Mouse (Mus musculus): ENCODE results near the gene Cldn18. TPM values are rescaled to one million over a fixed set of nuclear protein-coding genes. Genes with fewer than 3 reads are reported as not detected.

The Cldn18 gene
- polyA plus RNA-seq, 1 experiment: 0.29 TPM

GRCm38 (mm10) chr9:99662406-99662805, 54.7 kb downstream of the Cldn18 start:
- H3K36me3 ChIP-seq (ENCODE audit: control insufficient read depth, insufficient read depth, low read length): no peaks in the 10 kb centered on the region
- 19% methylated on average over 7 of the region's 7 CpGs for WGBS
- H3K4me3 ChIP-seq (ENCODE audit: low read depth, low read length): no peak overlapping the region
- H3K27me3 ChIP-seq (ENCODE audit: control insufficient read depth, insufficient read depth, low read length): no peaks in the 10 kb centered on the region
- H3K27ac ChIP-seq (ENCODE audit: insufficient read depth, low read depth, low read length): no peak overlapping the region
- H3K4me1 ChIP-seq (ENCODE audit: control insufficient read depth, insufficient read depth, insufficient read length, low read length): no peaks in the 10 kb centered on the region
- TF ChIP-seq CTCF (IDR thresholded peaks at IDR 0.05; ENCODE audit: extremely low read depth, insufficient read length, insufficient replicate concordance, low read depth, low read length) (peak; percentile 94; the same call in 1 of the 2 replicates), POLR2A (IDR thresholded peaks at IDR 0.05; ENCODE audit: low read depth, low read length) (no peak)

- WGBS: 43% methylated on average over 16 of the region's 16 CpGs
- H3K27ac ChIP-seq (ENCODE audit: insufficient read depth, low read depth, low read length): no peak overlapping the region
- TF ChIP-seq POLR2A (IDR thresholded peaks at IDR 0.05; ENCODE audit: low read depth, low read length) (no peak), CTCF (IDR thresholded peaks at IDR 0.05; ENCODE audit: extremely low read depth, insufficient read length, insufficient replicate concordance, low read depth, low read length) (no peak)
- H3K36me3 ChIP-seq (ENCODE audit: control insufficient read depth, insufficient read depth, low read length): no peaks in the 10 kb centered on the region
- no peaks in the 10 kb centered on the region for H3K4me1 ChIP-seq (ENCODE audit: control insufficient read depth, insufficient read depth, insufficient read length, low read length)
- no peaks in the 10 kb centered on the region for H3K27me3 ChIP-seq (ENCODE audit: control insufficient read depth, insufficient read depth, low read length)
- H3K4me3 ChIP-seq (ENCODE audit: low read depth, low read length): peak overlapping the region; percentile 33
Observed at GRCm38 (mm10) chr9:99661606-99662166, 55.4 kb downstream of the Cldn18 start.

DNA sequence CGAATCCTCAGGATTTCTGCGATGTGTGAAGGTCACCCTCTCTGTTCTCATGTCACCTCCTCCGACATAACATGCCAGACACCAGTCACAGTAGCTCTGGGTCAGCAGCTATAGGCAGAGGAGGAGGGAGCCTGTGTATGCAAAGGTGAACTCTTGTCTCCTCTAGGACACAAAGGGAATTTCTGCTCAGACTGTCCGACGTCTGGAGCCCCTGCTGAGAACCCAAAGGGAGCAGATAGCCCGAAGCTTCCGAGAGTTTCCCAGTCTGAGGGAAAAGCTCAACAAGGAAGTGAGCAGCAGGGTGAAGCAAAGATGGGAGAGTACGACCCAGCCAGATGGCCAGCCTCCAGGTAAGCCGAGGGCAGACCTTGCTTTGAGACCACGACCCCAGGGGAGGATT, 56.3 kb downstream of the Cldn18 start:
- Histone ChIP-seq H3K27me3 (ENCODE audit: control insufficient read depth, insufficient read depth, low read length) (no peaks in the 10 kb centered on the region), H3K4me1 (ENCODE audit: control insufficient read depth, insufficient read depth, insufficient read length, low read length) (no peaks in the 10 kb centered on the region), H3K4me3 (ENCODE audit: low read depth, low read length) (no peak overlapping the region), H3K27ac (ENCODE audit: insufficient read depth, low read depth, low read length) (no peak overlapping the region), H3K36me3 (ENCODE audit: control insufficient read depth, insufficient read depth, low read length) (no peaks in the 10 kb centered on the region)
- no peak for TF ChIP-seq POLR2A (IDR thresholded peaks at IDR 0.05; ENCODE audit: low read depth, low read length)
- TF ChIP-seq CTCF (IDR thresholded peaks at IDR 0.05; ENCODE audit: extremely low read depth, insufficient read length, insufficient replicate concordance, low read depth, low read length): no peak
- 77% methylated on average over 10 of the region's 10 CpGs for WGBS

GRCm38 (mm10) chr9:99646102-99646501, 71.0 kb downstream of the Cldn18 start:
- Histone ChIP-seq H3K27ac (ENCODE audit: insufficient read depth, low read depth, low read length) (no peak overlapping the region), H3K4me1 (ENCODE audit: control insufficient read depth, insufficient read depth, insufficient read length, low read length) (no peaks in the 10 kb centered on the region), H3K27me3 (ENCODE audit: control insufficient read depth, insufficient read depth, low read length) (no peaks in the 10 kb centered on the region), H3K36me3 (ENCODE audit: control insufficient read depth, insufficient read depth, low read length) (no peaks in the 10 kb centered on the region), H3K4me3 (ENCODE audit: low read depth, low read length) (no peak overlapping the region)
- WGBS: 85% methylated on average over 6 of the region's 6 CpGs
- TF ChIP-seq CTCF (IDR thresholded peaks at IDR 0.05; ENCODE audit: extremely low read depth, insufficient read length, insufficient replicate concordance, low read depth, low read length) (no peak), POLR2A (IDR thresholded peaks at IDR 0.05; ENCODE audit: low read depth, low read length) (no peak)

GRCm38 (mm10) chr9:99645416-99645815, 71.7 kb downstream of the Cldn18 start:
- no peak for TF ChIP-seq POLR2A (IDR thresholded peaks at IDR 0.05; ENCODE audit: low read depth, low read length)
- no peaks in the 10 kb centered on the region for H3K4me1 ChIP-seq (ENCODE audit: control insufficient read depth, insufficient read depth, insufficient read length, low read length)
- 87% methylated on average over 6 of the region's 6 CpGs for WGBS
- no peak overlapping the region for H3K27ac ChIP-seq (ENCODE audit: insufficient read depth, low read depth, low read length)
- no peaks in the 10 kb centered on the region for H3K36me3 ChIP-seq (ENCODE audit: control insufficient read depth, insufficient read depth, low read length)
- H3K4me3 ChIP-seq (ENCODE audit: low read depth, low read length): no peak overlapping the region
- H3K27me3 ChIP-seq (ENCODE audit: control insufficient read depth, insufficient read depth, low read length): no peaks in the 10 kb centered on the region

GRCm38 (mm10) chr9:99639957-99640356, 77.1 kb downstream of the Cldn18 start:
- TF ChIP-seq POLR2A (IDR thresholded peaks at IDR 0.05; ENCODE audit: low read depth, low read length): no peak
- TF ChIP-seq CTCF (IDR thresholded peaks at IDR 0.05; ENCODE audit: extremely low read depth, insufficient read length, insufficient replicate concordance, low read depth, low read length): no peak
- Histone ChIP-seq H3K36me3 (ENCODE audit: control insufficient read depth, insufficient read depth, low read length) (no peaks in the 10 kb centered on the region), H3K4me1 (ENCODE audit: control insufficient read depth, insufficient read depth, insufficient read length, low read length) (no peaks in the 10 kb centered on the region), H3K27ac (ENCODE audit: insufficient read depth, low read depth, low read length) (no peak overlapping the region), H3K4me3 (ENCODE audit: low read depth, low read length) (no peak overlapping the region), H3K27me3 (ENCODE audit: control insufficient read depth, insufficient read depth, low read length) (no peaks in the 10 kb centered on the region)
- 37% methylated on average over 5 of the region's 5 CpGs for WGBS

Other genes starting within 250 kb of the Cldn18 start
- 5.9 and 9.5 TPM in 2 replicates for gene Armc8, start 148.4 kb downstream of the Cldn18 start, polyA plus RNA-seq (2012; rRNA removed)
- gene Dbr1, start 141.5 kb downstream of the Cldn18 start, polyA plus RNA-seq (2012; rRNA removed): 4.3 and 11.9 TPM in 2 replicates
- gene A4gnt, start 104.8 kb downstream of the Cldn18 start, polyA plus RNA-seq (2012; rRNA removed): 1.1 and 8.7 TPM in 2 replicates
- gene Dzip1l, start 87.8 kb downstream of the Cldn18 start, polyA plus RNA-seq (2012; rRNA removed): 1.2 and 1.4 TPM in 2 replicates
- not detected in 2 replicates for gene Sox14, start 158.9 kb upstream of the Cldn18 start, polyA plus RNA-seq (2012; rRNA removed)

All from small intestine, adult 2 months (tissue).